Mouse (Mus musculus) kidney, adult 8-10 months (tissue): Measurements from ENCODE around the gene Mcpt8.
"Not testable (repeated sequence)": the region's sequence is repeated elsewhere in the genome, so short reads cannot be mapped to it uniquely, and the experiment has no call there.

Source experiments
- DNase-seq, 2 experiments: peaks; one replicate each; pipeline ENCODE4 v3.0.0; 2022

The Mcpt8 gene

DNA sequence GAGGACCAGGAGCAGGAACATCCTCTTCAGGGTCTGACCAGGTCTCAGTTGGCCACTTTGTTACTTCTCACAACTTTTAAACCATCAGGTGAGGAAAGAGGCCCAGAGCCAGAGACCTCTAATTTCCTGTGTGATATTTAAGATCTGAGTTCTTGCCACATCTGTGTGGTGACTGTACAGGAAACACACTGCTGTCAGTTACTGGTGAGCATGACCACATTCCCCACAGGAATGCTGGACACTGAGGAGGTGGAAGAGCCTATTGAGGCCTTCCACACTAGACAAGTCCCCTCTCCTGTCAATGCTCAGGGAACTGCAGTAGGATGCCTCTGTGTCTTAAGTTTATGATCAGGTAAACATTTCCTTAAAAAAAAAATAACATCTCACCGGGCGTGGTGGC, at the start of gene Mcpt8:
Gene Mcpt8 (minus strand): TSS at position 107 of the 400 bp plus-strand sequence.
- no peak for DNase-seq

- DNase-seq: not testable (repeated sequence)
These were observed 48.6 kb upstream of the Mcpt8 start for GRCm38 (mm10) chr14:56133675-56134074.

- not testable (repeated sequence) for DNase-seq
These were observed 47.4 kb upstream of the Mcpt8 start, which contains the start of gene Gzmd for GRCm38 (mm10) chr14:56132508-56132907. Gene Gzmd (minus strand): TSS chr14:56132608.

DNA sequence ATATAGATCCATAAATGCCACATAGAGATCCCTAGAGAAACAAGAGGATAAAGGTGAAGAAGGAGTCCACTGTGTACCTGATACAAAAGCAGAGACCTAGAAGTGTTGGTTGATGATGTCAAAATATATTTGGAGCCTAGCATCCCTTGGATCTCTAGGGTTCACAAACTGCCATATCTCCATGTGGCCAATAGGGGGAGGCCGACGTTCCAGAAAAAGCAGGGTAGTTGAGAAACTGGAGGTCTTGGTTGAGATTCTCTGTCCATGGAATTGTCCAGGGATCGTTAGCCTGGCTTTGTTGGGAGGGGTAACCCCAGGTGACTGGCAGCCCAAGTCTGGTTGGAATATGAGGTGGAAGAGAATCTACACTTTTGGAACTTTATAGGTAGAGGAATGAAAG, 43.3 kb upstream of the Mcpt8 start:
- no peak for DNase-seq

- DNase-seq: no peak
These were observed 38.4 kb upstream of the Mcpt8 start for GRCm38 (mm10) chr14:56123516-56123915.

DNA sequence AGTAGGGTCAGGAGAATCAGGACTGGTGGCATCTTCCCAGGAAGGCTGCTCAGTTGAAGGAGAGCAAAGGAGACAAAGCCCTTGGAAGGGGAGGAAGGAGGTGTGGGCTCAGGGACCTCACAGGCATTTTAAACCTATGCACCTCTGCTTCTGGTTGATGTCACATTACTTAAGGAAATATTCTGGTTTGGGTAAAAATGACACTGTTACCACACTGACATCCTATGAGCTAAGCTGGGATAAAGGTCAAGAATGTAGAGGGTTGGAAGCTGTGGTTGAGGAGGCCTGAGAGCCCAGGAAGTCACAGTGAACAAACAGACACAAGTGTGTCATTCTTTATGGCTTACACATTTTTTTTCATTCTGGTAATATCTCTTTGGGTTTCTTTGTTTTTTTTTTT, 35.5 kb upstream of the Mcpt8 start, which contains the start of gene Gzme:
Gene Gzme (minus strand): TSS at position 101 of the 400 bp plus-strand sequence.
- DNase-seq: no peak

- DNase-seq: not testable (repeated sequence)
These were observed 30.6 kb upstream of the Mcpt8 start for GRCm38 (mm10) chr14:56115531-56116310.

DNA sequence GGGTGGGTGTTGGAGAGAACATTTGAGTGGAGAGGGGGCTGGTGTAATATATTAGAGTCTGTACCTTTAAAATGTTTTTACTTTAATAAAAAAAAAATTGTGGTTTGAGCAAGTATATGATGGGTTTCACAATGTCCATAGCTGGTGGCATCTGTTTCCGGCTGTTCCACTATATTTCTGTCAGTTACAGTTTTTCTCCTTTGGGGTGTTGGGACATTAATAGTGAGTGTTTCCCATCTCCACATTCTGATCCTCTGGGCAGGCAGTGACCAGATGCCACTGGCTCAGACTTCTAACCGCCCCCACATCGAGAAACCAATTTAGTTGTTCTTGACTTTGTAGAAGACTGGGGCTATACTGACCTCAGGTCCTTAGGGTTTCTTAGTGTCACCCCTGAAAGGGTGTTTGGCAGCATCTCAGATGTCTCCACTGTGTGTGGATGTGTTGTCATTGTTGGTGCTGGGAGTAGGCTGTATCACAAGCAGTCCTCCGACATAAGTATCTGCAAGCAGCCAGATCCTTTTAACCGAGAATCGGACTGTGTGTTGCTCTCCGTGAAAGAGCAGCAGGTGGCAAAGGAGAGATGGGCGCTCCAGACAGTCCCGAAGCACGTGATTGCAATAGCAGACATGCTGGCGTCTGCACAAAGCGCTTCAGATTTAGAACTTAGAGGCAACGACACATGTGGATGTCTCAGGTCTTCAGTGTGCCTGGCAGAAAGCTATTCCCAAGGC, 20.5 kb upstream of the Mcpt8 start:
- DNase-seq: no peak

DNA sequence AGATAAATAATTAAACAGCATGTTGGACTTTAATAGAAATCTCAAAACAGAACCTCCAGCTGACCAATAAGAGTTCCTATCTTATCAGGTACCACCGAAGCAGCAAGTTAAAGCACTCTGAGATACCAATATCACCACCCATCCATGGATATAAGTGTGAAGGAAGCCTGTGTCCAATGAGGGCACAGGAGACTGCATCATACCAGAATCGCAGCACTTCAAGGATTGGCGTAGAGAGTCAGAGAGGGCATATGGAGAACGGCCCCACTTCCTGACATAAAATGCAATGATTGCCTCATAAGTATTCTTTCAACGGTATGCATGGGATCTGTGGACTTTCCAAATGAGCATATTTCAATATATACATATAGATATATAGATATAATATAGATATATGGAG, 19.9 kb upstream of the Mcpt8 start:
- no peak for DNase-seq

DNA sequence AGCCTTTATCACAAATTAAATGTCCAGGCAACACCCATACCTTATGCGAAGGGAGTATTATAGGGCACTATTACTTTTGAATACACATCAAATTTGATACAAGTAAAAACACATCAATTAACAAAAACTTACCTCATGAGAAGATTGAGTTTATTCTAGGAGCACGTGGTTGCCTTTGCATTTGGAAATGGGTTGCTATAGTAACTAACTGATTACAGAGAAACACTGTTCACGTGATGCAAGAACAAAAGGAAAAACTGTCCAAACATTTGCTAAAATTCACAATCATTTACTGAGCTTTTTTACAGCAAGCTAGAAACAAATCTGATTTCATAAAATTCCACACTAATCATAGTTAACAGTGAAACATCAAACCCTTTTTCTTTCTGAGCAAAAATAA, 18.4 kb upstream of the Mcpt8 start:
- no peak for DNase-seq

DNA sequence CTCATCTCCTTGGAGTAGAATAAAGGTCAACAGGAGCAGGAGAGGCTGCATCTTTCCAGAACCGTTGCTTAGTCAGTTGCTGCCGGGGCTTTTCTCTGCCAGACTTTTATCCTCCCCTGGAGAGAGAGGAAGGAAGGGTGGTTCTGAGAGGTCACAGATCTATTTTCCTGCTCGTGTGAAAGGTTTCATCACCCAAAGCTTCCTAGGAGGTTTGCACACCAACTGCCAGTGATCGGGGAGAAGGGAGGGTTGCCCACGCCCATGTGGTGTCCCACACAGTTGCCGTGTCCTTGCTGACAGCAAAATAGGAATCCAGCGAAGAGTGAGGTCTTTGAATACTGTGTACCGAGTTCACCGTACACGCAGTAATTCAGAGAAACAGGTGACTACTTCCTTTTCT, 17.3 kb upstream of the Mcpt8 start, which contains the start of gene Ctsg:
Gene Ctsg (minus strand): TSS at position 189 of the 400 bp plus-strand sequence.
- DNase-seq: no peak

GRCm38 (mm10) chr14:56098940-56099339, 13.9 kb upstream of the Mcpt8 start:
- DNase-seq: no peak

DNA sequence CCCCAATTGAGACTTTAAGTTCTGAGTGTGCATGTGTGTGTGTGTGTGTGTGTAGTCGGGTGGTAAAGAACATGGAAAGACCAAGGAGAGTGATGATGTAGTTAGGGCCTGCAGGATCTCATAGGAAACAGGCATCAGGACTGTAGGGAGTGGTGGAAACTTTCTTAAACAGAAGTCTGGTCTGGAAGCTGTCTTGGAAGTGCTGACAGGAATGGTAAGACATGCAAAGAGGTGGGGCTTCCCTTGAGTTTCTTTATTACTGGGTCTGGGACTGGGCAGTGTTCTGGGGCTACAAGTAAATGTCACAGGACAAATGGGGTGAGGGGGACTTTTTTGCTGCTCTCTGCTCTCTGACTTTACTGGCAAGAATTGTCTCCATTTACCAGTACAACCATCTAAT, 12.5 kb upstream of the Mcpt8 start:
- no peak for DNase-seq

DNA sequence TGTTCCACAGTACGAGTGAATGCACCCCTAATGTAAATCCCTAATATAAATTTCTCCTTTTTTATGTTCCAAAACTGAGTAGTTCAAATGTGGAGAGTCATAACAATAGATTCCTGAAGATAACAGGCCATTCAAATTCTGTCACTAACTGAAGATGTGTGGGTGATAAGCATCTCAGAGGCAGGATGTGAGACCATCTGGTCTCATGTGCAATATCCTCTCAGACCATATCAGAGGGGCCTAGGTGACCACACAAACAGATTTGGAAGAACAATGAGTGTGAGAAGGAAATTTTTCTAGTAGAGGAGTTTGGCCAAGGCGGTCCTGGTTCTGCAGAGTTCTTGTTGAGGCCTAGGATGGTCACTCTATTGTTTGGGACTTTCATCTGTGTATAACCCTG, 8.3 kb upstream of the Mcpt8 start:
- DNase-seq: no peak

DNA sequence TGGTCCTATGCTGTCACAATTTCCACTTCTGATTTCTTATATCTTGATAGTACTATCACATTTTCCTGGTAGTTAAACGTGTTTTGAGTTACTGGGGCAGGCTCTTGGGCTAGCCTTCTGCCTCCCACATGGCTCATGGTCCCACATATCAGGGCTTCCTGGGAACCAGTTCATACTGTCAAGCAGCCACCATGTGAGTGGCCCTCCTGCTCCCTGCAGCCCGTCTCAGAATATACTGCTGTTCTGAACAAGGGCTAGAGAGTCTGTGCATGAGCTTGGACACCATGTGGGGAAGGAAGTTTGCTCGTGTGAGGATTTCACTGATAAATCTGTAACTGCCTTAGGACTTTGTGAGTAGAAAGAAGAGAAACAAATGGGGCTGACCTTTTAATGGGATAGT, 1.6 kb upstream of the Mcpt8 start:
- DNase-seq: no peak

DNA sequence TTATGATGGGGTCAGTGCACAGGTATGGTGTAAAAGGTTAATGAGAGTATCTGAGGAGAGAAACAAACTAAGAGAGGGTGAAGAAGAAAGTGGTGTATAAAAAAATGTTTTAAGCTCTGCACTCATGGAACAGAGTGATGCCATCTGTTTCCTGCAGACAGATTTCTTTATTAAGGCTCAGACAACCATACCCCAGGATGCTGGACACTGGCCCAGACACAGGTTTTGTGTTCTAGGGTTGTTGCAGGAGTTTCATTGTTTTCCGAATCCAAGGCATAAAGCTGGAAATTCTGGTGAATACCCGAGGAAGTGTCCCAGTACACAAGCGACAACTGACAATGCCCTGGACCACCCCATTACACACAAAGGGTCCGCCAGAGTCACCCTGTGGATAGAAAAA, 3.1 kb downstream of the Mcpt8 start:
- no peak for DNase-seq

DNA sequence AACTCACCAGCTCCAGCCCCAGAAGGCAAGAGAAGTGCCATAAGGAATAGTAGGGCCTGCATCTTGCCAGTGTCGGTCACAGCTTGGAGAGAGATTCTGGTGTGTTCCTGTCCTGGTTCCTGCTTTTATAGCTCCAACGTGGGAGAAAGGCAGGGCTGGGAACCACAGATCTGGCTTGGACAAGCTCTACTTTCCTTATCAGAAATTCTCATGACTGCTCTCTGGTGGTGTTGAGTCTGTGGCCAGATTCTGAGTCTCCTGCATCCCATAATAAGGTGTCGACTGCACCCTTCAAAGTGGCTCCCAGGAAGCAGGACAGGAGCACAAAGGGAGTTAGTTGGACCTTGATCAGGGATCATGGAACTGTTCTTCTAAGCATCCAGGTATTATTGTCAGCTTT, 22.9 kb downstream of the Mcpt8 start, which contains the start of gene Mcpt4:
Gene Mcpt4 (minus strand): TSS at position 101 of the 400 bp plus-strand sequence.
- DNase-seq: not testable (repeated sequence)

- no peak for DNase-seq
These were observed 27.4 kb downstream of the Mcpt8 start for GRCm38 (mm10) chr14:56057722-56058121.

- DNase-seq: no peak
These were observed 29.7 kb downstream of the Mcpt8 start for GRCm38 (mm10) chr14:56055408-56055807.

DNA sequence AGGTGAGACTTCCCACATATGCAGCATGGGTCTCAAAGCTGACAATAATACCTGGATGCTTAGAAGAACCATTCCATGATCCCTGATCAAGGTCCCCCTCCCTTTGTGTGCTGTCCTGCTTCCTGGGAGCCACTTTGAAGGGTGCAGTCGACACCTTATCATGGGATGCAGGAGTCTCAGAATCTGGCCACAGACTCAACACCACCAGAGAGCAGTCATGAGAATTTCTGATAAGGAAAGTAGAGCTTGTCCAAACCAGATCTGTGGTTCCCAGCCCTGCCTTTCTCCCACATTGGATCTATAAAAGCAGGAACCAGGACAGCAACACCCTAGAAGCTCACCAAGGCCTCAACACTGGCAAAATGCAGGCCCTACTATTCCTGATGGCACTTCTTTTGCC, 43.3 kb downstream of the Mcpt8 start, which contains the start of gene Mcpt2:
Gene Mcpt2 (plus strand): TSS at position 250 of the 400 bp plus-strand sequence.
- DNase-seq: not testable (repeated sequence)

DNA sequence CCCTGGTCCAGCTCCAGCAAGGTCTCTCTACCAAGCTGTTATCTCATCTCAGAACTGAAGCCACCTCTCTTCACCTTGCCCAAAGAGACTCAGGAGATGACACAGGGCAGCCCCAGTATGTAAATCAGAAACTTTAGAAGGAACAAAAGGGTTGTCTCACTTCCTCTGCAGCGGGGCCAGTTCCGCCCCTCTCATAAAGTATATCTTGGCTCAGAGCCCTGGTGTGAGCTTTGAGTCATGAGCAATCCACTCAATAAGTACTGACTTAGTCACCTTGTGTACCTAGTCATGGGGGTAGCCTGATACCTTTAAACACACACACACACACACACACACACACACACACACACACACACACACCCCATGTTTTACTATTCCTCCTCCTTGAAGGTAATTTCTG, 50.6 kb downstream of the Mcpt8 start:
- no peak for DNase-seq
